Mouse (Mus musculus) lung, adult 2 months (tissue): ENCODE data around the gene Tlcd1.

Experiments
- CTCF ChIP-seq: fragments of 200-500 bp; IDR thresholded peaks from 2 replicates; pipeline ENCODE4 v1.5.1; 2011; ENCODE audit warnings: mild to moderate bottlenecking, low read length, control low read depth; ENCODE audit not compliant: insufficient read depth
- POLR2A ChIP-seq: fragments of 200-500 bp; IDR thresholded peaks from 2 replicates; pipeline ENCODE4 v1.6.1; 2011; ENCODE audit warnings: low read depth, mild to moderate bottlenecking, control low read depth, low read length, borderline replicate concordance; ENCODE audit errors: extremely low read depth

- TF ChIP-seq CTCF (no peak), POLR2A (no peak)
Measured at GRCm38 (mm10) chr11:78215709-78216317, 39.3 kb downstream of the Tlcd1 start.
